Mouse (Mus musculus) brain, embryonic 14.5 days (tissue): ENCODE results near the gene Psenen.

Experiments
- CTCF ChIP-seq: fragments of 200-500 bp; IDR thresholded peaks from 2 replicates; pipeline ENCODE4 v1.5.1; 2012; ENCODE audit warnings: inconsistent platforms, mild to moderate bottlenecking, moderate library complexity, borderline replicate concordance; ENCODE audit not compliant: insufficient read depth, insufficient read length; ENCODE audit errors: extremely low read depth
- POLR2A ChIP-seq: fragments of 200-500 bp; IDR thresholded peaks from 2 replicates; pipeline ENCODE4 v1.6.1; 2012; ENCODE audit warnings: mild to moderate bottlenecking, inconsistent platforms, borderline replicate concordance; ENCODE audit not compliant: poor library complexity, insufficient read depth, insufficient read length, severe bottlenecking; ENCODE audit errors: extremely low read depth

GRCm38 (mm10) chr7:30549880-30550279, 13.5 kb downstream of the Psenen start:
- TF ChIP-seq POLR2A (no peak), CTCF (no peak)
